Mouse (Mus musculus): Measurements from ENCODE around the gene Sigmar1.
"Not testable (repeated sequence)": the region's sequence is repeated elsewhere in the genome, so short reads cannot be mapped to it uniquely, and the experiment has no call there.

DNA sequence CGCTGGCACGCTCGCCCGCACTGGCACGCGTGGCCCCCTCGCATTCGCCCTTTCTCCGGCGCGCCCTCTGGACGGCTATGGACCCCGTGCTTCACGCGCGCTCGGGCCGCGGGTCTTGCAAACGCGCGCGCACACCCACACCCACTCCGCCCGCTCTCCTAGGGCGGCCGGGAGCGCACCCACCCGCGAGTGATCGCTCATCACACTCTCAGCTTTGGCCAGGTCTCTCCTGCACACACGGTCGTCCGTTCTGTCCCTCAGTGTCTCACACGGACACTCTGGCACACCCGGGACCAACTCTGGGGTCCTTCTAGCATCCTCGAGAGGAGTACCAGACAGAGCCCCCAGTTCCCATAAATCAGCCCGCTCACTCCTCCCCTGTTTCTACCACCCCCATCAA lies 60.2 kb downstream of the Sigmar1 start:
- TF ChIP-seq CTCF, POLR2A (IDR thresholded peaks at IDR 0.05; ENCODE audit: extremely low read depth, insufficient read depth, low read length): not testable (repeated sequence)

Data from cortical plate, adult 2 months (tissue).